Mouse (Mus musculus): ENCODE data around the gene Ablim2. TPM values are rescaled to one million over a fixed set of nuclear protein-coding genes. Genes with fewer than 3 reads are reported as not detected.

Ablim2 gene
- polyA plus RNA-seq, 1 experiment = 4.5 TPM

DNA sequence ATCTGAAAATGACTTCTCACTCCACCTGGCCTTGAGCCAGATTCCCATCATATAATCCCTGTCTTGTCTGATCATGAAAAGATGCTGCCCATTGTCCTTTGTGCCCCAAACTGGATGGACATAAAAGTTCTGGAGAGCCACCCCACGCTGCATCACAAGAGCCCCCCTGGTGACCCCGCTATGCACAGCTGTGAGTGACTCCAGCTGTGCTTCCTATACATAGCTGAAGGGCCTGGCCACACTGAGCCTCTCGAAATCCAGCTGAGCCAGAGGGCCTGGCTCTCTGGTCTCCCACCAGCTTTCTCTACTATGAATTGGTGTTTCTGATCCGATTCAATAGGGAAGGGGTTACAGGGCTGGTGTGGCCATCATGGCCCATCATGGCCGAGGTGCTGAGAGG lies 38.5 kb downstream of the Ablim2 start:
- no peaks in the 10 kb centered on the region for H3K36me3 ChIP-seq (ENCODE audit: control insufficient read depth, insufficient read depth, low read length)
- TF ChIP-seq POLR2A (IDR thresholded peaks at IDR 0.05; ENCODE audit: control insufficient read depth, extremely low read depth, insufficient read depth, low read length, poor library complexity) = no peak
- no peaks in the 10 kb centered on the region for H3K27me3 ChIP-seq (ENCODE audit: control insufficient read depth, insufficient read depth, low read length)
- 72% methylated on average over 5 of the region's 5 CpGs for WGBS
- no peak for DNase-seq
- H3K4me1 ChIP-seq (replicated peaks; ENCODE audit: control insufficient read depth, insufficient read depth, low read length) = no peaks in the 10 kb centered on the region
- no peak overlapping the region for H3K4me3 ChIP-seq (ENCODE audit: control insufficient read depth, insufficient read depth, low read length)
- H3K27ac ChIP-seq (ENCODE audit: control insufficient read depth, insufficient read depth, low read length) = no peak overlapping the region

DNA sequence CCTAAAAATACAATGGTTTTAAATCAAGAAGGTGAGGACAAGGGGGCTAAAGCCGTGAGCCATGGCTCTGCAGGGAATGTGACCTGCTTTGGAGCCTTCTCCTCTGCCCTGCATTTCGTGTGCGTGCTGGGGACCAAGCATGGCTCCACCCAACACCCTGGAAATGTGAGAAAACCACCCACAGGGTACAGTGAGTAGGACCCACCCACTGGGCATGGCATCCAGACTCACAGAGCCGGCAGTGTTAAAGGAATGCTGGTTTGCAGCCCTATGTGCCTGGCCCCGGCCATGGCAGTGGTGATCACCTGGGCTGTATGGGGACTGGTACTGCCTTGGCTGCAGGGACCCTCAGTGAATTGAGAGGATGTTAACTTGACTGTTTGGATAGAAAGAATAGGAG lies 41.4 kb downstream of the Ablim2 start:
- no peak overlapping the region for H3K27ac ChIP-seq (ENCODE audit: control insufficient read depth, insufficient read depth, low read length)
- no peaks in the 10 kb centered on the region for H3K36me3 ChIP-seq (ENCODE audit: control insufficient read depth, insufficient read depth, low read length)
- H3K4me3 ChIP-seq (ENCODE audit: control insufficient read depth, insufficient read depth, low read length) = no peak overlapping the region
- H3K27me3 ChIP-seq (ENCODE audit: control insufficient read depth, insufficient read depth, low read length) = no peaks in the 10 kb centered on the region
- no peak for TF ChIP-seq CTCF (IDR thresholded peaks at IDR 0.05; ENCODE audit: borderline replicate concordance, control insufficient read depth, extremely low read depth, insufficient read depth, low read length, poor library complexity)
- no peak for TF ChIP-seq POLR2A (IDR thresholded peaks at IDR 0.05; ENCODE audit: control insufficient read depth, extremely low read depth, insufficient read depth, low read length, poor library complexity)
- DNase-seq = no peak
- 55% methylated on average over 5 of the region's 5 CpGs for WGBS
- no peaks in the 10 kb centered on the region for H3K4me1 ChIP-seq (replicated peaks; ENCODE audit: control insufficient read depth, insufficient read depth, low read length)

DNA sequence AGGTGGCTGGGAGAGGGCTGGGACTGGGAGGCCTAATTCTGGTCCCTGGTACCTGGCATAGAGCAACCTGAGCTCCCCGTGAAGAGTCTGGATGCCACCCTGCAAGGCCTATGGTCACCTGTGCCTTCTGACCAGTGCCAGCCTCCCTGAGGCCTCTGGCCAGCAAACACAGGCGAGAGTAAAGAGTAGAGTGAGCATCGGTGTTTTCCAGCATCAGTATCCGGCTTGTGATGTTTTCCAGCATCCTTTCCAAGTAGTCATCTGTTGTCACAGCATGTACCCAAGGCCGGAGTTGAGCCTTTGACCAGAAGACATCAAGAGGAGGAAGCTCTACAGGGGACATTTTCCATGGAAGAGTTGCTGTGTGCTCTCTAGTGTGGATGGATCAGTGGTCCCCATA lies 45.7 kb downstream of the Ablim2 start:
- WGBS = 92% methylated on average over 5 of the region's 5 CpGs
- no peaks in the 10 kb centered on the region for H3K36me3 ChIP-seq (ENCODE audit: control insufficient read depth, insufficient read depth, low read length)
- no peaks in the 10 kb centered on the region; the same call in 1 of the 2 replicates for H3K4me1 ChIP-seq (replicated peaks; ENCODE audit: control insufficient read depth, insufficient read depth, low read length)
- H3K4me3 ChIP-seq (ENCODE audit: control insufficient read depth, insufficient read depth, low read length) = no peak overlapping the region
- no peak for TF ChIP-seq CTCF (IDR thresholded peaks at IDR 0.05; ENCODE audit: borderline replicate concordance, control insufficient read depth, extremely low read depth, insufficient read depth, low read length, poor library complexity)
- no peak for TF ChIP-seq POLR2A (IDR thresholded peaks at IDR 0.05; ENCODE audit: control insufficient read depth, extremely low read depth, insufficient read depth, low read length, poor library complexity)
- DNase-seq = no peak
- no peak overlapping the region for H3K27ac ChIP-seq (ENCODE audit: control insufficient read depth, insufficient read depth, low read length)
- H3K27me3 ChIP-seq (ENCODE audit: control insufficient read depth, insufficient read depth, low read length) = no peaks in the 10 kb centered on the region

DNA sequence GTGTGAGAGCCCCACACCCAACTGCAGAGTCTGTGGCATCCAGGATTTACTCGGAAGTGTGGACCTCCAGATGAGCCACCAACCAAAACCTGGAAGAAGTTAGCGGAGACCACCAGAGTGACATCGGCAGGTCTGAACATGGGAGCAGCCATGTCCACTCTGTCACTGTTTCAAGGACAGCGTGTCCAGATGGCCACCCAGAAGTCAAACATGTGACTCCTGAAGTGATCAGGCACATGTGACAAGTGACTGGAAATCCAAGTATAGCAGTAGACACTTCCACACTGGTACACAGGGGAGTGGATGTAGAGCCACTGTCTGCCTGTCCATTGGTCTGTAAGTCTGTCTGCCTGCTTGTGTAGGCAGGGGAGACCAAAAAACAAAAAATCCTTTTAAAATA lies 47.0 kb downstream of the Ablim2 start:
- TF ChIP-seq CTCF (IDR thresholded peaks at IDR 0.05; ENCODE audit: borderline replicate concordance, control insufficient read depth, extremely low read depth, insufficient read depth, low read length, poor library complexity) = no peak
- TF ChIP-seq POLR2A (IDR thresholded peaks at IDR 0.05; ENCODE audit: control insufficient read depth, extremely low read depth, insufficient read depth, low read length, poor library complexity) = no peak
- Histone ChIP-seq H3K4me3 (ENCODE audit: control insufficient read depth, insufficient read depth, low read length) (no peak overlapping the region), H3K27me3 (ENCODE audit: control insufficient read depth, insufficient read depth, low read length) (no peaks in the 10 kb centered on the region), H3K36me3 (ENCODE audit: control insufficient read depth, insufficient read depth, low read length) (no peaks in the 10 kb centered on the region), H3K27ac (ENCODE audit: control insufficient read depth, insufficient read depth, low read length) (no peak overlapping the region), H3K4me1 (replicated peaks; ENCODE audit: control insufficient read depth, insufficient read depth, low read length) (no peaks in the 10 kb centered on the region; the same call in 1 of the 2 replicates)
- no peak for DNase-seq
- WGBS = 98% methylated on average over 4 of the region's 4 CpGs

DNA sequence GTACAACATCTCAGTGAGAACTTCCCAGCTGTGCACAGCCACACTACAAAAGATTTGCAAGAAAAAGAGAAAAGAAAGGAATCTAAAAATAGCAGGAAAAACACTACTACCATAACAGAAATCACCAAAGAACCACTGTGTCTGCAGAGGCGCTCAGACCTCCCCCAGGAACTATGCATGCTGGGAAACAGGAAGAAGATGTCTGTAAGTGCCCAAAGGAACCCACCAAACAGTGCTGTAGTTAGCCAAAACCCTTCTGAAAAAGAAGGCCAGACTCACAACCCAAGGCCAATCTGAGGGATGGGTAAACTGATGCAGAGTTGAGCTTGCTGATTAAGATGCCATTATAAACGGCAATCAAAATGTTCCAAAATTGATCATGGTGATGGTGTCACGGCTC lies 47.5 kb downstream of the Ablim2 start:
- Histone ChIP-seq H3K4me1 (replicated peaks; ENCODE audit: control insufficient read depth, insufficient read depth, low read length) (no peaks in the 10 kb centered on the region; the same call in 1 of the 2 replicates), H3K36me3 (ENCODE audit: control insufficient read depth, insufficient read depth, low read length) (no peaks in the 10 kb centered on the region), H3K27ac (ENCODE audit: control insufficient read depth, insufficient read depth, low read length) (no peak overlapping the region), H3K27me3 (ENCODE audit: control insufficient read depth, insufficient read depth, low read length) (no peaks in the 10 kb centered on the region), H3K4me3 (ENCODE audit: control insufficient read depth, insufficient read depth, low read length) (no peak overlapping the region)
- DNase-seq = no peak
- TF ChIP-seq CTCF (IDR thresholded peaks at IDR 0.05; ENCODE audit: borderline replicate concordance, control insufficient read depth, extremely low read depth, insufficient read depth, low read length, poor library complexity) = no peak
- TF ChIP-seq POLR2A (IDR thresholded peaks at IDR 0.05; ENCODE audit: control insufficient read depth, extremely low read depth, insufficient read depth, low read length, poor library complexity) = no peak
- WGBS = 95% methylated on average over 3 of the region's 3 CpGs

DNA sequence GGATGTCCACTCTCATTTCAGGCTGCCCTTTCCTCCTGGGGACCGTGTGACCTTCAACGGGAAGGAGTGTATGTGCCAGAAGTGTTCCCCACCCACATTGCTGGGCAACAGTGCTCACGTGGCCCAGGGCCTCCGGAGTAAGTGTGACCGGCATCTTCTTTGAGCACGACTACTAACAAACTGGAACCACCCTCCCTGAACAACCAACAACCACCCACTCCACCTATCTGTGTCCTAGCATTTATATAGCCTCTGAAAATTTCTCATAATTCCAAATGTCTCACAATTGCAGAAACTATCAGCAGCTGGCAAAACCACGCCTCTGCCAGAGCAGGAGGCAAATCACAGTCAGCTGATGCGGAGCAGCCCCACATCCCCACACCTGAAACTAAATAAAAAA lies 49.3 kb downstream of the Ablim2 start:
- H3K4me1 ChIP-seq (replicated peaks; ENCODE audit: control insufficient read depth, insufficient read depth, low read length) = no peaks in the 10 kb centered on the region; the same call in 1 of the 2 replicates

DNA sequence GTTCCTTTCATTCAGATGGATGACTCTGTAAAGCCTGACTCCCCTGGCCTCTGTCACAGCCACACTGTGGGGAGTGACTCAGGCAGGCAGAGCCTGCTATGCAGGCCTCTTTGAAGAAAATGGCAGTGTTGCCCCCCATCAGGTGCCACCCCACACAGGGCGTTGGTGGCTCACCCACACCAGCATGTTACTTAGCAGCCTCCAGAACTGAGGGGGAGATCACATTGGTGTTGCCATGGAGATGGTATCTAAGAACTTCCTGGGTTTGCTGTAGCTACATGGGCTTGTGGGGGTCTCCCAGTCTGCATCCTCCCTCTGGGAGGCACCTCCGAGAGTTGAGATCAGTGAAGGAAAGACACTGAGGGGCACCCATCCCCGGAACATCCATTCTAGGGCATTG lies 52.8 kb downstream of the Ablim2 start:
- no peaks in the 10 kb centered on the region for H3K36me3 ChIP-seq (ENCODE audit: control insufficient read depth, insufficient read depth, low read length)
- H3K27ac ChIP-seq (ENCODE audit: control insufficient read depth, insufficient read depth, low read length) = no peak overlapping the region
- no peak for DNase-seq
- WGBS = 83% methylated on average over 3 of the region's 3 CpGs
- peaks cover 5% of the 10 kb centered on the region; the same call in 1 of the 2 replicates for H3K4me1 ChIP-seq (replicated peaks; ENCODE audit: control insufficient read depth, insufficient read depth, low read length)
- no peaks in the 10 kb centered on the region for H3K27me3 ChIP-seq (ENCODE audit: control insufficient read depth, insufficient read depth, low read length)
- TF ChIP-seq CTCF (IDR thresholded peaks at IDR 0.05; ENCODE audit: borderline replicate concordance, control insufficient read depth, extremely low read depth, insufficient read depth, low read length, poor library complexity) (no peak), POLR2A (IDR thresholded peaks at IDR 0.05; ENCODE audit: control insufficient read depth, extremely low read depth, insufficient read depth, low read length, poor library complexity) (no peak)
- H3K4me3 ChIP-seq (ENCODE audit: control insufficient read depth, insufficient read depth, low read length) = no peak overlapping the region

More for the DNA sequence above, 49.3 kb downstream of the Ablim2 start:
- Histone ChIP-seq H3K36me3 (ENCODE audit: control insufficient read depth, insufficient read depth, low read length) (no peaks in the 10 kb centered on the region), H3K4me3 (ENCODE audit: control insufficient read depth, insufficient read depth, low read length) (no peak overlapping the region), H3K27ac (ENCODE audit: control insufficient read depth, insufficient read depth, low read length) (no peak overlapping the region), H3K27me3 (ENCODE audit: control insufficient read depth, insufficient read depth, low read length) (no peaks in the 10 kb centered on the region)
- TF ChIP-seq CTCF (IDR thresholded peaks at IDR 0.05; ENCODE audit: borderline replicate concordance, control insufficient read depth, extremely low read depth, insufficient read depth, low read length, poor library complexity) = no peak
- TF ChIP-seq POLR2A (IDR thresholded peaks at IDR 0.05; ENCODE audit: control insufficient read depth, extremely low read depth, insufficient read depth, low read length, poor library complexity) = no peak
- no peak for DNase-seq
- 89% methylated on average over 8 of the region's 8 CpGs for WGBS
